Mouse (Mus musculus) testis, postnatal 14 days (tissue): Measurements from ENCODE around the gene Inip.

ENCODE experiments used
- DNase-seq: peaks from one replicate; pipeline ENCODE4 v3.0.0; 2021; ENCODE audit warnings: low spot score

Inip gene

DNA sequence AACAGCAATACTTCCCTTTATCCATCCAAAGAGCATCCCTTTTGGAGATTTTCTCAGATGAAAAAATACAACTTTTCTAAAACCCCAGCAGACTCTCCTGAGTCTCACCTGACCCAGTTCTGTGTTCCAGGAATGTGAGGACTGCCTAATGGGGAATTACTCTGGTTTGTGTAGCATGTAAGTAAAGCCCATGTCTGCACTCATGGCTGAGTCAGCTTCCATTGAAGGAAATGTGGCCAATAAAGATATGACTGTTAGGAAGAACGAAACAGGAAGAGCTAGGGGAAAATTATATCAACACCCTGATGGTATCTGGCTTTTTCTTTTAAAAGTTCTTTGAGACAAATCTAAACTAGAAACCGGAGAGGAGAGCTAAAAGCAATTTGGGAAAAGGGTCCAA lies 33.7 kb downstream of the Inip start:
- no peak for DNase-seq

DNA sequence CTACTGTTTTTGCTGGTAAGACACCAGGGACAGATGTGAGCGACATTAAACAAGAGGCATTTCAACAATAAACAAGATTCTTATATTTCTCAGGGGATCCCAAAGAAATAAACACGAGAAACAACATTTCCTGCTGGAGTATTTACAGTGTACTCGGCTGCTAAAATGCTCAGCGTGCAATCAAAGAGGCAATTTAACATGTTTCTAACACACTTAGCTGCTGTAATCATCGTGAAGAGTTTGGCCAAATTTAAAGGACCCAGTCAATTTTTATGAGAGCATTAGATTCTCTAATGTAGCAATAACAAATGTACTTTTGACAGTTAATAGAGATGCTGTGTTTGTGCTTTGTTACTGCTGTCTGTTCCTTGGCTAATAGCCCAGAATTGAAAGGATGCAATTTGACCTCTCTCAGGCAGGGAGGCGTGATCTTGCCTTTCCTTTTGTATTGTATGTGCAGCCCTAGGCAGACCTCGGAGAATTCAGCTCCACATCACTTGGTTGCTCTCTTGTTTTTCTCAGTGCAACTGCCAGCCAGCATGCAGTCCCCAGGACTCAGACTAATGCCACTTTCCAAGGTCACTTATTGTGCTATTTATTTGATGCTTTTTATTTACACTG lies 35.9 kb downstream of the Inip start:
- DNase-seq: no peak

DNA sequence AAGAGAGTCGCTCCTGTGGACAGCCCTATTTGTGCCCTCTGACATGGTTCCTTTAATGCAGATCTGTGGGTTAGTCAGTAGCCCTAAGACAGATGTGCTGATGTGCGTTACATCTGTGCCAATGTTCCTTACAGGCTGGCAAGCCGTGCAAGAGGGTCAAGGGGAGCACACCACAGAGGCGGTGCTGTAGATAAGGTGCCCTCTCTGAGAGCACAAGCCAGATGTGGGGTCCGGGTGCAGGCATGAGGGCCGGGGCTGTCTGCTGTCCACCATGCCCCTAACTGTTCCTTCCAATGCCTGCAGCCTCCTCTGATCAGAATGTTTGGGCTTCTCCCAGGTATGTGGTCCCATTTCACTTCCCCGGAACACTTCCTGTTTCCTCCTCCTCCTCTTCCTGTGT lies 36.4 kb downstream of the Inip start:
- no peak for DNase-seq

DNA sequence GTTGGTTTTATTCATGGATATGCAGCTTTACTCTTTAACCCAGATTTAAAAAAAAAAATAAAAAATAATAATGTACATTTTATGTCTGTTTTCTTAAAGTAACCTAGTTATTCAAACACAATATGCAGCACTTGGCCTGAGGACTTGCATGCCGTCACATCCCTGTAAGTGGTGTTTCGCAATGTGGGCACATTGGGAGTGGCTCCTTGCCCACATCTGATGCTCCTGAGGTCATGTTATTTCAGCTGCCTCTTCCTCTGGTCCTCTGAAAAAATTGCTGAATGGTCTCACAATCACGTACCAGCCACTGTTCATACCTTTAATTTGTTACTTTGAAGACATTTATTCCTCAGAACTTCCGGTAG lies 40.0 kb downstream of the Inip start:
- no peak for DNase-seq

DNA sequence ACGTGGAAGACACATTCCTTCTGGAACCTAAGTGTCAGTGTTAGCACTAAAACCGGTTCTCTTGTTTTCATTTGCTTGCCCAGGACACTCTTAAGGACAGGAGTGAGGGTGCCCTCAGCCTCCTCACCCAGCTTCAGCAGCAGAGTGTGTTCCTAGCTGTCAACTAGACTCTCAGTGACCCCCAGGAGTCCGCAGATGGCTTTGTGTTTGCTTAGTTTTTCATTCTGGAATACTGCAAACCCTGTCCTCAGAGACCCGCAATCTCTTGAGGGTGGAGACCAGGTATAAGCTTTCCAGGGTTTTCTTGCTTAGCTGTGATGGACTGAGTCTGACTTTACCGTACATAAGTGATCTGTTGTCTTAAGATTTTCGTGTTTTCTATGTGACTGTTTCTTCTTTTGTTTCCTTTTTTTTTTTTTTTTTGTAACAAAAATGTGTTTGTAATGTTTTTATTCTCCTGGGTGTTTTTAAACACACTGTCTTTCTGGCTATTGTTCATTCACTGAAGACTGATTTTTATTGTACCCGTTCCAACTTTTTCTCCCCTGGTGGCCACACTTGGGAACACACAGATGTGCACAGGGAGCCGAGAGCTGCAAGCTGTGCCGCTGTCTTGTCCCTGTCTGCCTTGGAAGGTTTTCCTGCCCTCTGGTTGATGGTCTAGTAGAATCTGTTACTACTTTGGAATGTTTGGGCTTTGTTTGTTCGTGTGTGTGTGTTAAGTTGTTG lies 40.6 kb downstream of the Inip start:
- DNase-seq: no peak

GRCm38 (mm10) chr4:59760016-59760415 lies 41.4 kb downstream of the Inip start:
- DNase-seq: no peak

- DNase-seq: no peak
Measured at GRCm38 (mm10) chr4:59757452-59758435, 43.6 kb downstream of the Inip start.

GRCm38 (mm10) chr4:59756332-59757082 lies 44.9 kb downstream of the Inip start:
- no peak for DNase-seq

- no peak for DNase-seq
Measured at GRCm38 (mm10) chr4:59753491-59754140, 47.8 kb downstream of the Inip start.

DNA sequence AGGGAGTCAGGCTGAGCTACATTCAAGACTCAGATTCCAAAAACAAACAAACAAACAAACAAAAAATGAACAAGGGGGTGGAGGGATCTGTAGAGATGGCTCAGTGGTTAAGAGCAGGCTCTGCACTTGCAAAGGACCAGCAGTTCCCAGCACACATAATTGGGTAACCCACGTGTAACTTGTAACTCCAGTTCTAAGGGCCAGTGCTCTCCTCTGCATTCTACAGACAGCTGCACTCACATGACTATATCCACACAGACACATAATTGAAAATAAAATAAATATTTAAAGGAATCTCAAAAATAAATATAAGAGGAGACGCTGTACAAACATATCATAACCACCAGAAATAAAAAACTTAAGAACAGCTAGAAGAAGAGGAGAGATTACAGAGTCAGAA lies 61.5 kb downstream of the Inip start:
- DNase-seq: no peak

DNA sequence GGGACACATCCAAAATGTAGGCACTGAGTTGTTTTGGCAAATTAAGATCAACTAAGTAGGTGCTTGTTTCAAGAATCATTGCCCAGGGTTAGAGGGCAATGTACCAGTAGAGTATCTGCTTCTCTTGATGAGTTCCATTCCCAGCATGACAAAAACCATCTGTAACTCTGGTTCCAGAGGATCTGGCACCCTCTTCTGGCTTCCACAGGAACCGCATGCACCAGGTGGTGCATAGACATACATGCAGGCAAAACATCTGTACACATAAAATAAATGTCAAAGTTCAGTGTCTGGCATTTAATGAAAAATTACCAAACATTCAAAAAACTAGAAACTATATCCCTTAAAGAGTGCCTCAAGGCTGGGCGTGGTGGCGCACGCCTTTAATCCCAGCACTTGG lies 62.1 kb downstream of the Inip start:
- DNase-seq: no peak

- no peak for DNase-seq
Measured at GRCm38 (mm10) chr4:59731544-59731943, 69.8 kb downstream of the Inip start.

GRCm38 (mm10) chr4:59728839-59729238 lies 72.5 kb downstream of the Inip start:
- no peak for DNase-seq

DNA sequence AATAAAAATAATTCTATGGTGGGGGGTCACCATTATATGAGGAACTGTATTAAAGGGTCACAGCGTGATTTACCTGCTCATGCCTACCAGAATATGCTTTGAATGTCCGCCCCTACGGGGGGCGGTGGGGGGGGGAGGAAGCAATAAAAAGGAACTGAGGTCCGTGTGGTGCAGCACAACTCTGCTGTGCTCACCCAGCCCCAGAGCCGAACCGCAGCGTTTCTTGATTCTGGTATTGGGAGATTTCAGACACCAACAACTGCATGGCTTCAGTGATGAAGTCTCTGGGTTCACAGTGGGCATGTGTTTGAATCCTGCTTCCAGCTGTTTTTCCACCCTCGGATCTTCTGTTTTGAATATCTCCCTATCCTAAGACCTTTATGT lies 73.5 kb downstream of the Inip start:
- no peak for DNase-seq

GRCm38 (mm10) chr4:59727187-59727877 lies 74.1 kb downstream of the Inip start:
- no peak for DNase-seq

- no peak for DNase-seq
Measured at GRCm38 (mm10) chr4:59726501-59726900, 74.9 kb downstream of the Inip start.

DNA sequence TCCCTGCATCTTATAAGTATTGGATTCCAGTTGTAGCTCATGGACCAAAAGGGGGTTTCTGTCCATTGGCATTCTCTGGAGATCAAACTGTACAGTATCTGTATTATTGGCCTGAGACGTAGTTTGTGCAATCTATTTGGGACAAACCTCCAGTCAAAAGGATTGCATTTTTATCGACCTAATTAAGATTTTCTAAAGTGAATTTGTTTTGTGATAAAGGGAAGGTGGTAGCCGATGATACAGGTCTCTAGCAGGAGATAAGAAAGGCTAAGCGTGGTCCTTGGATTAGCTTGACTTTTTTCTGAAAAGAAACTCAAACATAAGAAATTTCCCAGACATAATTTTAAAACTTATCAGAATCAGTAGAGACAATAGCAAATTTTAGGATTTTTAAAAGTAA lies 75.8 kb downstream of the Inip start:
- no peak for DNase-seq

DNA sequence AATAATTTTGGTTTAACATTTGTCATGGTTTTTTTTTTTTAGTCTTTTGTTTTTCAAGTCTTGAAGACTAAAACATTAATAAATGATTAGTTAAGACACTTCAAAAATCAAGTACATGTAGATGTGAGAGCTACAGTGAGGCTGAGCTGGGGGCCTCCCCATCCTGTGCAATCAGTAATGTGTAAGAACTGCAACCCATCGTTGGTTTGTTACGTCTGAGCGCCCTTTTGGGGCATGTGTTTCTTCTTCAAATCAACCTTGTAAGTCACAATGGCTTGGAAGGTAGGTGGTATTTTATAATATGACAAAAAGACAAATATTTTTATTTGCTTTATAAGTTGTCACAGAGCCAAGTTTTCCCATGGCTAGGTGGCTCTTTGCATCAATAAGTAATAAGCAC lies 79.6 kb downstream of the Inip start:
- DNase-seq: no peak
